Mouse (Mus musculus) stomach, postnatal 0 days (tissue): ENCODE data around the gene 9530068E07Rik. TPM values are rescaled to one million over a fixed set of nuclear protein-coding genes. Genes with fewer than 3 reads are reported as not detected.
"Not testable (repeated sequence)": the region's sequence is repeated elsewhere in the genome, so short reads cannot be mapped to it uniquely, and the experiment has no call there.

Experiments
- ATAC-seq: fragments of 200-750 bp; cut with Nextera tagmentation; 2 replicates; pipeline ENCODE4 v1.8.0; 2017; ENCODE audit not compliant: low FRiP score, low TSS enrichment
- DNase-seq: peaks from one replicate; pipeline ENCODE4 v3.0.0-alpha.2; 2016; ENCODE audit warnings: low spot score
- H3K27ac ChIP-seq: fragments of 300-500 bp; sonication (generic); replicated peaks from 2 replicates; pipeline ENCODE4 v1.5.1; 2014; ENCODE audit warnings: mild to moderate bottlenecking, control low read depth
- H3K27me3 ChIP-seq: fragments of 300-500 bp; sonication (generic); 2 replicates; pipeline ENCODE4 v1.6.1; 2014; ENCODE audit warnings: low read length; ENCODE audit not compliant: control insufficient read depth, insufficient read depth
- H3K36me3 ChIP-seq: fragments of 300-500 bp; sonication (generic); 2 replicates; pipeline ENCODE4 v1.6.1; 2014; ENCODE audit warnings: low read length, mixed read lengths; ENCODE audit not compliant: control insufficient read depth, insufficient read depth
- H3K4me1 ChIP-seq: fragments of 300-500 bp; sonication (generic); replicated peaks from 2 replicates; pipeline ENCODE4 v1.6.1; 2014; ENCODE audit warnings: antibody characterized with exemption; ENCODE audit not compliant: control insufficient read depth, insufficient read depth
- H3K4me2 ChIP-seq: fragments of 300-500 bp; sonication (generic); replicated peaks from 2 replicates; pipeline ENCODE4 v1.6.1; 2014; ENCODE audit warnings: low read depth, mild to moderate bottlenecking, control low read depth, moderate library complexity
- H3K4me3 ChIP-seq: fragments of 300-500 bp; sonication (generic); 2 replicates; pipeline ENCODE4 v1.5.1; 2014; ENCODE audit warnings: low read depth, low read length, control low read depth
- H3K9ac ChIP-seq: fragments of 300-500 bp; sonication (generic); 2 replicates; pipeline ENCODE4 v1.6.1; 2014; ENCODE audit warnings: mild to moderate bottlenecking, low read length, control low read depth, mixed read lengths
- H3K9me3 ChIP-seq: fragments of 300-500 bp; sonication (generic); 2 replicates; pipeline ENCODE4 v1.6.1; 2016; ENCODE audit warnings: low read length; ENCODE audit not compliant: control insufficient read depth
- CTCF ChIP-seq: IDR thresholded peaks from 2 replicates; pipeline ENCODE4 v1.5.1; 2016; ENCODE audit warnings: antibody characterized with exemption, low read depth, mild to moderate bottlenecking, moderate library complexity
- EP300 ChIP-seq: optimal IDR thresholded peaks from 2 replicates; pipeline ENCODE3; 2016; ENCODE audit warnings: antibody characterized with exemption
- WGBS: fragments of 180-500 bp; shearing (Covaris S2); extraction: QIAGEN DNeasy Blood & Tissue Kit; methylation state at CpG from one replicate; pipeline ENCODE4 v1.1.7; 2014; 5-methylcytosine and 5-hydroxymethylcytosine counted together
- polyA plus RNA-seq: library from polyadenylated mRNA; unstranded; fragments of >200 nt; fragmentation: Nextera tagmentation; extraction: Ambion mirVana; gene quantifications from 2 replicates; pipeline ENCODE4 v1.2.1, GENCODE M21; 2015

Gene 9530068E07Rik
- polyA plus RNA-seq, 1 experiment from 2014 or later: 104 TPM

GRCm38 (mm10) chr11:52388150-52388549 lies 8.1 kb upstream of the 9530068E07Rik start:
- TF ChIP-seq EP300: no peak
- TF ChIP-seq CTCF: no peak
- 83% methylated on average over 12 of the region's 12 CpGs for WGBS
- H3K4me3 ChIP-seq: no peak overlapping the region
- peaks cover 10% of the 10 kb centered on the region; the same call in 1 of the 2 replicates for H3K36me3 ChIP-seq
- no peaks in the 10 kb centered on the region for H3K4me1 ChIP-seq
- H3K9me3 ChIP-seq: no peaks in the 10 kb centered on the region
- ATAC-seq (no peak), DNase-seq (no peak)
- H3K27ac ChIP-seq: no peak overlapping the region
- H3K9ac ChIP-seq: no peak overlapping the region
- no peak overlapping the region for H3K4me2 ChIP-seq
- H3K27me3 ChIP-seq: no peaks in the 10 kb centered on the region

- 84% methylated on average over 5 of the region's 5 CpGs for WGBS
- H3K27me3 ChIP-seq, H3K4me3 ChIP-seq, H3K4me2 ChIP-seq, H3K4me1 ChIP-seq, DNase-seq, H3K27ac ChIP-seq, H3K9me3 ChIP-seq, H3K36me3 ChIP-seq, H3K9ac ChIP-seq, ATAC-seq: not testable (repeated sequence)
Observed at GRCm38 (mm10) chr11:52388979-52389378, 7.2 kb upstream of the 9530068E07Rik start.

- TF ChIP-seq CTCF: no peak
- no peak for TF ChIP-seq EP300
- DNase-seq (no peak), ATAC-seq (no peak)
- H3K4me1 ChIP-seq: no peaks in the 10 kb centered on the region
- no peaks in the 10 kb centered on the region for H3K27me3 ChIP-seq
- H3K36me3 ChIP-seq: peaks cover 8% of the 10 kb centered on the region; the same call in 1 of the 2 replicates
- no peak overlapping the region for H3K4me3 ChIP-seq
- WGBS: 93% methylated on average over 7 of the region's 7 CpGs
- no peak overlapping the region for H3K4me2 ChIP-seq
- H3K9ac ChIP-seq: no peak overlapping the region
- no peak overlapping the region for H3K27ac ChIP-seq
- H3K9me3 ChIP-seq: no peaks in the 10 kb centered on the region
Observed at GRCm38 (mm10) chr11:52389933-52390332, 6.3 kb upstream of the 9530068E07Rik start.

GRCm38 (mm10) chr11:52394494-52394893 lies 1.7 kb upstream of the 9530068E07Rik start:
- H3K4me2 ChIP-seq: no peak overlapping the region
- H3K4me1 ChIP-seq: no peaks in the 10 kb centered on the region
- no peak for DNase-seq
- no peak for ATAC-seq
- no peak for TF ChIP-seq EP300
- TF ChIP-seq CTCF: no peak
- no peak overlapping the region for H3K27ac ChIP-seq
- no peaks in the 10 kb centered on the region for H3K27me3 ChIP-seq
- H3K36me3 ChIP-seq: no peaks in the 10 kb centered on the region
- no peaks in the 10 kb centered on the region for H3K9me3 ChIP-seq
- H3K9ac ChIP-seq: no peak overlapping the region
- WGBS: 60% methylated on average over 4 of the region's 4 CpGs
- no peak overlapping the region for H3K4me3 ChIP-seq

- Histone ChIP-seq H3K27me3 (no peaks in the 10 kb centered on the region), H3K36me3 (no peaks in the 10 kb centered on the region), H3K4me3 (no peak overlapping the region), H3K4me1 (no peaks in the 10 kb centered on the region), H3K27ac (no peak overlapping the region), H3K4me2 (no peak overlapping the region), H3K9me3 (no peaks in the 10 kb centered on the region), H3K9ac (no peak overlapping the region)
- ATAC-seq (no peak), DNase-seq (no peak)
- peak; percentile 40 for TF ChIP-seq CTCF
- no peak for TF ChIP-seq EP300
- 29% methylated on average over 4 of the region's 4 CpGs for WGBS
Observed at GRCm38 (mm10) chr11:52395343-52395742, 885 bp upstream of the 9530068E07Rik start.

- Histone ChIP-seq H3K4me3 (peak overlapping the region; percentile 99), H3K4me1 (no peaks in the 10 kb centered on the region), H3K9ac (peak overlapping the region; percentile 93), H3K27me3 (no peaks in the 10 kb centered on the region), H3K27ac (peak overlapping the region; percentile 96), H3K36me3 (no peaks in the 10 kb centered on the region), H3K4me2 (peak overlapping the region; percentile 71), H3K9me3 (no peaks in the 10 kb centered on the region)
- ATAC-seq (peak; percentile 79), DNase-seq (no peak)
- under 1% methylated on average over 33 of the region's 33 CpGs for WGBS
- TF ChIP-seq EP300 (no peak), CTCF (no peak)
Observed at GRCm38 (mm10) chr11:52396597-52397188, 465 bp downstream of the 9530068E07Rik start.
